Mouse (Mus musculus) right cerebral cortex, postnatal 14 days (tissue): Measurements from ENCODE around the gene Acox1.

ENCODE experiments used
- DNase-seq: peaks from one replicate; pipeline ENCODE4 v3.0.0; 2022

Gene Acox1

GRCm38 (mm10) chr11:116210696-116211095 is 11.9 kb upstream of the Acox1 start:
- DNase-seq = no peak

- DNase-seq = no peak
Measured at GRCm38 (mm10) chr11:116209257-116209656, 10.4 kb upstream of the Acox1 start.

- no peak for DNase-seq
Measured at GRCm38 (mm10) chr11:116208660-116209059, 9.8 kb upstream of the Acox1 start.

DNA sequence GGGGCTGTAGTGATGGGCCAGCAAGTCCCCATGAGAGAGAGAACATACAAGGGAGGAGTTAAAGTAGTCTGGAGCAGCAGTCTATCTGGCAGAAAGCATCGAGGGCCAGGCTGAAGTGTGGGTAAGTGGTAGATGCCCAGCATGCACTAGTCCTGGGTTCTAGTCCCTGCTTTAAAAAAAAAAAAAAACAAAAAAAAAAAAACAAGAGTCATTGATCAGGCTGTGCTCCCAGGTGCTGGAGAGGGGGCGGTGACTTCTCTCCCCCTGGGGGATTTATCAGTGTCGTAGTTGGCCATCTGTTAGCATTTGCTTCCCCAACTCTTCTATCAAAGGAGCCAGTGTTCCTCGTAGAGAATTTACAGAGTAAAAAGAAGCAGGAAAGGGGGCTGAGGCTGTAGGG is 7.8 kb upstream of the Acox1 start:
- no peak for DNase-seq

GRCm38 (mm10) chr11:116203150-116203549 is 4.3 kb upstream of the Acox1 start:
- no peak for DNase-seq

GRCm38 (mm10) chr11:116201151-116201550 is 2.3 kb upstream of the Acox1 start:
- DNase-seq = no peak

GRCm38 (mm10) chr11:116198132-116198531 is 713 bp downstream of the Acox1 start:
- DNase-seq = no peak

DNA sequence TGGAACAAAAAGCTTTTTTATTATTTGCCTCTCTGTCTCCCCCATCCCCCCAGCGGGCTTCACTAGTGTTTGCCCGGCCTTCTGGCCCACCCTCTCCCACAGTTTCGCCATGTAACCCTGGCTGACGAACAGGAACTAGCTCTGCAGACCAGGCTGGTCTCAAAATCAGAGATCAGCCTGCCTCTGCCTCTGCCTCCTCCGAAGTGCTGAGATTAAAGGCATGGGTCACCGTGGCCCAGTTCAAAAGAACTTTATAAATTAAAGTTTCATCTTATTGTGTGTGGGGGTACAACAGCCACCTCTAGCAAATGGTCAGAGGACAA is 1.3 kb downstream of the Acox1 start:
- DNase-seq = no peak

- DNase-seq = no peak
Measured at GRCm38 (mm10) chr11:116196866-116197583, 1.8 kb downstream of the Acox1 start.

DNA sequence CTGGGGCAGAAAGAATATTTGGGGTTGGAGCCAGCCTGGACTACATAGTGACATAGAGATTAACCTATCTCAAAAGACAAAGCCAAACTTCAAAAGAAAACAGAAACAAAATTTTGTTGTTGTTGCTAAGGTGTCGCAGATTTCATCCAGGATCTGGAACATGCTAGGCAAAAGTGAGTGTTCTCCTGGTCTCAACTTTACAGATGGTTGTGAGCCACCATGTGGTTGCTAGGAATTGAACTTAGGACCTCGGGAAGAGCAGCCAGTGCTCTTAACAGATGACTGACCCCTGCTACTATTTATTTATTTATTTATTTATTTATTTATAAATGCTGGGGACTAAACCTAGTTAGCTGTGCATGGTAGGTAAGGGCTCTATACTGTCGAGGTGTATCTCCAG is 2.5 kb downstream of the Acox1 start:
- no peak for DNase-seq

DNA sequence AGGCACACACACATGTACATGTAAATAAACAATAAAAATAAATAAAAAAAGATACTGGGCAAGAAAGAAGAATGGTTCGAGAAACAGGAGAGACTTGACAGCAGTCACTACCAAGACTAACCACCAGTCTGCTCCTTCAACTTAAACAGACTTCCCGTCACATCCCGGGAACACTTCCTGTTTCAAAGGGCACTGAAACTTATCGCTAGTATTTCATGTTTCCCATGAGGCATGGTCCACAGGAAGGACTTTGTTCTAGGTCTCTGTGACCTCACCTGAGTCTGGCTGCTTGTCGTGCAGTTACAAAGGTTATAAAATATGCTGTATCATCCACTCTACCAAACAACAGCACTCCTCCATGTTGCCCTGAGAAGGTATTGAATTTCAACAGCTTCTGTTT is 3.6 kb downstream of the Acox1 start:
- no peak for DNase-seq

GRCm38 (mm10) chr11:116194619-116195018 is 4.2 kb downstream of the Acox1 start:
- no peak for DNase-seq

- DNase-seq = no peak
Measured at GRCm38 (mm10) chr11:116187226-116187930, 11.5 kb downstream of the Acox1 start.

DNA sequence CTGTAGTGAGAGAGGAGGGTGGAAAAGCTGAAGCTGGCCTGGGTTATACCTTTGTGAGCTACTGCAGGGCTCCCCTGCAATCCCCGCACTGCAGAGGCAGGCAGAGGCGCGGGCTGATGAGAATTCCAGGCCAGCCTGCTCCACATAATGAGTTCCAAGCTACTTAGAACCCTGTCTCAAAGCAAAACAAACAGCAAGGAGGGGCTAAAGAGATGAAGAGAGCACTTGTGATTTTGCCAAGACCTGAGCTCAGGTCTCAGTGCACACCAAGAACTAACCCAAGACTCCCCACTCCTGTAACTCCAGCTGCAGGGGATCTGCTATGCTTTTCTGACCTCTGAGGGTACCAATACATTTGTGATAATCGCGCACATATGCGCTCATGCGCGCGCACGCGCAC is 12.5 kb downstream of the Acox1 start:
- DNase-seq = no peak

DNA sequence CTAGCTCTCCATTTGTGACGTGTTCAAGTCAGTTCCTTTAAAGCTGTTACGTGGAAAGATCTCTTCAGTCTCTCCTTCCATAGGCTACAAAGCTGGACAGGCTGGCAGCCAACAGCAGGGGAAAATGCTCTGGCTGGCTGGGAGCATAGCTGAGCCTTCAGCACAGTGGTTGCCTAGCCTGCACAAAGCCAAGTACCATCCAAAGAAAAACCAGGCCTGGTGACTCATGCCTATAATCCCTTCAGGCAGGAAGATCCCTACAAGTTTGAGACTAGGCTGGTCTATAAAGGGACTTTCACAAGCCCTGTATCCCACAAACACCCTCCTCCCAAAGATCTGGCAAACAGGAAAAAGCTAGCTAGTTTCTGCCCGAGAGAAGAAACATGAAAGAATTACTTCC is 13.0 kb downstream of the Acox1 start:
- DNase-seq = no peak

GRCm38 (mm10) chr11:116178411-116179121 is 20.3 kb downstream of the Acox1 start:
- DNase-seq = no peak

- no peak for DNase-seq
Measured at GRCm38 (mm10) chr11:116176010-116176409, 22.8 kb downstream of the Acox1 start.

- DNase-seq = no peak
Measured at GRCm38 (mm10) chr11:116174775-116175448, 23.9 kb downstream of the Acox1 start.

GRCm38 (mm10) chr11:116171959-116172358 is 26.9 kb downstream of the Acox1 start:
- DNase-seq = no peak

DNA sequence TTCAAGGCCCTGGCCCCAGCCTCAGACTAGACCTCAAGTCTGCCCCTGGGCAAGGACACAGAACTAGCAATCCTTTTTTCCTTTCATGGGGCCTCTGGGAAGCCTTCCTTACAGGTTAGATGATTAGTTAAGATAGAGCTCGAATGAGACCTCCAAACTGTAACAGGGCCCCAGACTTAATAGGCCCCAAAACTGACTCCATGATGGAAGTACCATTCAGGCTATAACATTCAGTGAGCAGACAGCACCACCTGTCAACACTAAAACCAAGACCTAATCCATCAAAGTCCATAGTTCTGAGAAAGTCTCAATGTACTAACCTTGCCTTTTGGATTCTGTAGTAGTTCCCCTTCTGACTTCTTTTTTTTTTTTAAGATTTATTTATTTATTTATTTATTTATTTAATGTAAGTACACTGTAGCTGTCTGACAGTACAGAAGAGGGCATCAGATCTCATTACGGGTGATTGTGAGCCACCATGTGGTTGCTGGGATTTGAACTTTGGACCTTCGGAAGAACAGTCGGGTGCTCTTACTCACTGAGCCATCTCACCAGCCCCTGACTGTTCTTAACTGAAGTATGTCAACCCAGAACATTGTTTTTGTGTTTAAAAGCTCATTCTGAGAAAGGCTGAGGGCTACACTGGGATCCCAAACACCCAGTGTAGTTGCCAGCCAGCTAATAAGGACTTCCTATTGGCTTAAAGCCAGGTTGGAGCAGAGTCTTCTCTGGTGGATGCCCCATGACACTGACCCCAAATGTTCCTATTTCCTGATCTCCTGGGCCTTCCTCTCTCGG is 28.6 kb downstream of the Acox1 start:
- no peak for DNase-seq

DNA sequence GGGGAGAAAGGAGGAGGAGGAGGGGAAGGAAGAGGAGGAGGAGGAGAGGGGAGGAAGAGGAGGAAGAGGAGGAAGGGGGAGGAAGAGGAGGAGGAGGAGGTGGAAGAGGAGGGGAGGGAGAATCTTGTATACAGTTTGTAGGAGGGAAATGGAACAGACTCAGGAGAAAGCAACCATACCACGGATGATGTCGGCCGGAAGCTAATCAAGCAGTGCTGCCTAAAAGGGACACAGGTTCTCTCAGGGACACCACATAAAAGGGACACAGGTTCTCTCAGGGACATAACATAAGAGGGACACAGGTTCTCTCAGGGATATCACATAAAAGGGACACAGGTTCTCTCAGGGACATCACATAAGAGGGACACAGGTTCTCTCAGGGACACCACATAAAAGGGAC is 29.6 kb downstream of the Acox1 start:
- DNase-seq = no peak

DNA sequence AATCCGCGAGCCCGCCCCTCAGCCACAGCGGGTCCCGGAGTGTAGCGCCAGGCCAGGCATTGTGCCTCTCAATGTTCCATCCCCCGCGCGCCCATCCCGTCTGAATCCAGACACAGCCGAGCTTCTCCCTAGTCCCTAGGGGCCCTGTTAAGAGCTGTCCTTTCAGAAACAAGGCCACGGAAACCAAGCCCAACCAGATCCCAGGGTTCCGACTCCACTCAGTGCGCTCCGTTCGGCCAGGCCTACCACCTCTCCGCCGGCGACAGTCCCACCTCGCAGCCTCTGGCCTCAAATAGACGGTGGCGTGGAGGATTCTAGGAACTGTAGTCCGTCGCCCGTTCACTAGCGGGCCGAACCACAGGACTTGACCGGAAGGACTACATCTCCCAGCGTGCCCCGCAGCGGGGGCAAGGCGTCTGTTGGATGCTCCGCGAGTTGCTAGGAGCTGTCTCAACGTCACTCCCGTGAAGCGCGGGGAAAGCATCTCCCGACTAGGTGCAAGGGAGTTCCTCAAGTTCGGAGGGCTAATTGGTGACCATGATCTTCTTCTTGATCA is 30.9 kb downstream of the Acox1 start, which contains the start of gene Fbf1:
TSS of gene Fbf1 (minus strand) at position 283 of the 556 bp plus-strand sequence.
- DNase-seq = peak; percentile 93
